Mouse (Mus musculus) layer of hippocampus, adult 11-12 months (tissue): ENCODE measurements around the gene Tmem171.

ENCODE experiments used
- DNase-seq: peaks from one replicate; pipeline ENCODE4 v3.0.0; 2022; ENCODE audit warnings: low spot score

Tmem171 gene

GRCm38 (mm10) chr13:98693316-98693715 is 1.3 kb downstream of the Tmem171 start:
- DNase-seq: no peak

GRCm38 (mm10) chr13:98691956-98692515 is 2.6 kb downstream of the Tmem171 start:
- DNase-seq: no peak

GRCm38 (mm10) chr13:98690886-98691285 is 3.7 kb downstream of the Tmem171 start:
- no peak for DNase-seq

GRCm38 (mm10) chr13:98689605-98690290 is 4.9 kb downstream of the Tmem171 start:
- no peak for DNase-seq

- peak; percentile 16 for DNase-seq
Measured at GRCm38 (mm10) chr13:98687931-98688330, 6.7 kb downstream of the Tmem171 start.

- DNase-seq: no peak
Measured at GRCm38 (mm10) chr13:98684144-98684900, 10.3 kb downstream of the Tmem171 start.

GRCm38 (mm10) chr13:98683412-98683811 is 11.2 kb downstream of the Tmem171 start:
- no peak for DNase-seq

- no peak for DNase-seq
Measured at GRCm38 (mm10) chr13:98680470-98681060, 14.1 kb downstream of the Tmem171 start.

GRCm38 (mm10) chr13:98679631-98680041 is 15.0 kb downstream of the Tmem171 start:
- DNase-seq: no peak

GRCm38 (mm10) chr13:98679230-98679629 is 15.4 kb downstream of the Tmem171 start:
- no peak for DNase-seq

GRCm38 (mm10) chr13:98673922-98674321 is 20.7 kb downstream of the Tmem171 start:
- DNase-seq: no peak

- no peak for DNase-seq
Measured at GRCm38 (mm10) chr13:98669296-98669695, 25.3 kb downstream of the Tmem171 start.

GRCm38 (mm10) chr13:98667316-98667715 is 27.3 kb downstream of the Tmem171 start:
- no peak for DNase-seq

GRCm38 (mm10) chr13:98665240-98665639 is 29.4 kb downstream of the Tmem171 start:
- no peak for DNase-seq

- no peak for DNase-seq
Measured at GRCm38 (mm10) chr13:98662173-98662675, 32.4 kb downstream of the Tmem171 start.

GRCm38 (mm10) chr13:98656034-98656471 is 38.6 kb downstream of the Tmem171 start:
- DNase-seq: peak; percentile 35

GRCm38 (mm10) chr13:98655346-98655745 is 39.3 kb downstream of the Tmem171 start:
- DNase-seq: no peak

- DNase-seq: peak; percentile 15
Measured at GRCm38 (mm10) chr13:98654129-98654939, 40.3 kb downstream of the Tmem171 start.

- DNase-seq: peak; percentile 35
Measured at GRCm38 (mm10) chr13:98652194-98652593, 42.4 kb downstream of the Tmem171 start.

GRCm38 (mm10) chr13:98651228-98651977 is 43.2 kb downstream of the Tmem171 start:
- DNase-seq: no peak
